Mouse (Mus musculus) spleen, postnatal 10 days (tissue): Measurements from ENCODE around the gene Plin5.

ENCODE experiments used
- DNase-seq, 2 experiments: peaks; one replicate each; pipeline ENCODE4 v3.0.0; 2021 to 2022; ENCODE audit warnings: low spot score in 2 of 2

Plin5 gene

GRCm38 (mm10) chr17:56117251-56117710 is at the start of gene Plin5:
Gene Plin5 (minus strand): TSS chr17:56117596.
- peak in 1 of 2 experiments; percentile 46 for DNase-seq

DNA sequence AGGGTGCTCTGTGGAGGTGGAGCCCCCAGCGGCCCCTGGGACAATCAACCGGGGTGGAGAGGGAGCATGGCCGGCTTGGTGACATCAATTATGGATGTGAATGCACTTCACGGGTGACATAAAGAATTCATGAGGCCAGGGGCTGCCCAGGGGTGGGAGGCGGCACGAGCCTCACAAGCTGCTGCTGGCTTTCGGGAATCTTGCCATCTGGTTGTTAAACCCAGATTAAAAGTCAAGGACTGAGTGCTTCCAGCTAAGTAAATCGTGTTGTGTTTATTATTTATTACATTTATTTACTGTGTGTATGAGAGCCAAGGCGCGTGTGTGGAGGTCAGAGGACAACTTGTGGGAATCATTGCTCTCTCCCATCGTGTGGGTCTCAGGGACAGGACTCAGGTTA is 48.3 kb upstream of the Plin5 start:
- no peak for DNase-seq

- DNase-seq, result no peak
These were observed 47.1 kb upstream of the Plin5 start for GRCm38 (mm10) chr17:56164510-56164909.

GRCm38 (mm10) chr17:56163523-56164102 is 46.2 kb upstream of the Plin5 start:
- peak in 1 of 2 experiments; percentile 58 for DNase-seq

DNA sequence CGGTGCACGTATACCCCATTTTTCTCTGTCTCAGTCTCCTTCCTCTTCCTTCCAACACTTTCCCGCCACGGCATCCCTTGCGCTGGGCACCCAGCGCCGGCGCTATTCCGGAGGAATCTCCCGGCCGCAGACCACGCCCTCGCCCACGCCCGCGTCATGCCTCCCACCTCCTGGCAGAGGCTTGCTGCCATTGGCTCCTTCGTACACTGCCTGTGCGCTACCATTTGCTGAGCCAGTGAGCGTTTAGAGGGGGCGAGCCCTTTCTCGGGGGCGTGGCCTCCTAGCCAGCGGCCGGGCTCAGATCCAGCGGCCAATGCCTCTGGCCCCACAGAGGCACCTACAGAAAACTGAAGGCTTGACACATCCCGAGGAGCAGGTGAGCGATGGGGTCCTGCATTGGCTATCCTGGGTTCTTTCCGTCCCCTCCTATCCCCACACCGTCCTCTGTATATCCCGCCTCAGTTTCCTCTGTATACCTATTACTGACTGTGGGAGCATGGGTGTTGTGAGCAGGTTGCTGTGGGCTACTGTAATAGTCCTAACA is 44.9 kb upstream of the Plin5 start, which contains the start of gene Tnfaip8l1:
Tnfaip8l1 (plus strand) TSS at position 247 of the 544 bp plus-strand sequence.
- DNase-seq, result peak; percentile 76 to 92

DNA sequence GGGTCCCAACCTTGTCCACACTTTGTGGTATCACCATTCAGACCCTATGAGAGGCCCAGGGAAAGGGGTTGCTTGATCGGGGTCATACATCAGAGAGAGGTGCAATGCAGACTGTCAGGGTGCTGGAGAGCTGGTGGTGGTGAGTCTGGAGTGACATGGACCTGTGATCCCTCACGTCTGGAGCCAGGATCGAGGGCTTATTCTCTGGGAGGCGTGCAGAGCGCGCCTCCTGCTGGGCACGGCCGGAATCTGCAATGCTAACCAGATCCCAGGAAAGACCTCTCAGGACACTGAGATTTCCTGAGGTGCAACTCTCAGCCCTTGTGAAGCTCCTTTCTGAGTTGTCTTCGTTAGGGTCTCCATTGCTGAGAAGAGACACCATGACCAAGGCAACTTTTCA is 42.3 kb upstream of the Plin5 start:
- DNase-seq, result peak in 1 of 2 experiments; percentile 56

DNA sequence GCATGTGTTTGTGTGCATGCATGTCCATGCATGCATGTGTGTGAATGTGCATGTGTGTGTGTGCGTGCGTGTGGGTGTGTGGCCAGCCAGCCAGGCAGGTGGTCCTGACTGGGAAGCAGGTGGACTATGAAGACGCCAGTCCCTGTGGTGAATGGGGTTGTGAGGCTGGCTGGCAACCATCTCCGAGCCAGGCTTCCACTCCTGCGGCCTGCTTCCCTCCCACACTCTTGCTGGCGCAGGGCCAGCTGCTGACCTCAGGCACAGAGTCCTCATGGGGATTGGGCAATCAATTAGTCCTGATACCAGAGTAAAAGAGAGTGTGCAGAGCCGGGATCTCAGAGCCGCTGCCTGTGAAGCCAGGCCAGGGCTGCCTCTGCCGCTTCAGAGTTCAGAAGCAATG is 36.2 kb upstream of the Plin5 start:
- DNase-seq, result no peak

DNA sequence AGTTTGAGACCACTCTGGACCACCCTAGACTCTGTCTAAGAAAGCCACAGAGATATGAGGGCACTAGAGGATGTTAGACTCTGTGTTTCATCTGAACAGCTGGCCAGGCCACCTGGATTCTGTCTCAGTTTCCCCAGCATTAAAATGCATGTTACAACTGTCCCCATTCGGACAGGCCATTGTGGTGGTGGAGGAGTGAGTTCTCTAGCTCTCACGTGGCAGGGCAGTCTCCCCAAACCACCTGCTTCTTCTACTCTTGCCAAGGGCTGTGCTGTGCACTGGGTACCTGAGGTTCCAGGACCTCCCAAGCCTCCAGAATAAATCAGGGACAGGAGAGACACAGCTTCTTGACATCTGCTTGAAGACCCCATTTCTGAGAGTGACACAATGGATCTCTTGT is 32.5 kb upstream of the Plin5 start:
- DNase-seq, result no peak

- no peak for DNase-seq
These were observed 31.6 kb upstream of the Plin5 start for GRCm38 (mm10) chr17:56148790-56149618.

GRCm38 (mm10) chr17:56148280-56148679 is 30.9 kb upstream of the Plin5 start:
- DNase-seq, result no peak

DNA sequence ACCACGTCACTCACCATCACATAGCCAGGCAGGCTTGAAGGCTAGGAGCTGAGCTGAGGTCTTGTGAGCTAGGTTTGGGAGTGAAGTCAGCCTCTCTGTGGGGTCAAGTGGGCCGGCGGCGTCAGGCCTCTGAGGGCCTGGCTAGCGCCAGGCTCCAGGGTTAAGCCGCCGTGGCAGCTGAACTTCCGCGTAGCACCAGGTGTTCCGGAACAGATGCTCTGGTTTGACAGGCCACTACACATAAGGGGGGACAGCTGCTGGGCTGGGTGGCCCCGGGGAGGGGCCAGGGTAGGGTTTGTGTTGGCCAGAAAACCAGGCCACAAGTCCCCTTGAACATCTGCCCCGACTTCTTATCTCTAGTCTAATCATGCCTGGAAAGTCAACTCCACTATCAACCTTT is 30.0 kb upstream of the Plin5 start:
- DNase-seq, result no peak

DNA sequence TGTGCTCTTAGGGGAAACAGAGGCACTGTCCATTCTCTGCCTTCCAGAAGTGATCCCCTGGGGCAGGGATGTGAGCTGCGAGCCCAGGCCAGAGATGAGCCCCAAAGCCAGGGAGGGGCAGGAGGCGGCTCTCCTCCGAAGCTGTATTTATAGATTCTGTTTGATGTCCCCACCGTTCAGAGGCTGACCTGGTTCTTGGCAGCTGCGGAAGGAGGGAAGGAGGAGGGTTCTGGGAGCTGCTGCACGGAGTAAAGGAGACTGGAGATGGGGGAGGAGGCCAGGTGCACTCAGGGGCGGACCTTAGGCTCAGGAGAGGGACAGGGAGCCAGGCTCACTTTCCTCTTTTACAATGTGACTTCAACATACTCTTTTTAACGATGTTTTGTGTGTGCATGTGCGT is 28.7 kb upstream of the Plin5 start:
- no peak for DNase-seq

- no peak for DNase-seq
These were observed 27.1 kb upstream of the Plin5 start for GRCm38 (mm10) chr17:56144546-56144945.

DNA sequence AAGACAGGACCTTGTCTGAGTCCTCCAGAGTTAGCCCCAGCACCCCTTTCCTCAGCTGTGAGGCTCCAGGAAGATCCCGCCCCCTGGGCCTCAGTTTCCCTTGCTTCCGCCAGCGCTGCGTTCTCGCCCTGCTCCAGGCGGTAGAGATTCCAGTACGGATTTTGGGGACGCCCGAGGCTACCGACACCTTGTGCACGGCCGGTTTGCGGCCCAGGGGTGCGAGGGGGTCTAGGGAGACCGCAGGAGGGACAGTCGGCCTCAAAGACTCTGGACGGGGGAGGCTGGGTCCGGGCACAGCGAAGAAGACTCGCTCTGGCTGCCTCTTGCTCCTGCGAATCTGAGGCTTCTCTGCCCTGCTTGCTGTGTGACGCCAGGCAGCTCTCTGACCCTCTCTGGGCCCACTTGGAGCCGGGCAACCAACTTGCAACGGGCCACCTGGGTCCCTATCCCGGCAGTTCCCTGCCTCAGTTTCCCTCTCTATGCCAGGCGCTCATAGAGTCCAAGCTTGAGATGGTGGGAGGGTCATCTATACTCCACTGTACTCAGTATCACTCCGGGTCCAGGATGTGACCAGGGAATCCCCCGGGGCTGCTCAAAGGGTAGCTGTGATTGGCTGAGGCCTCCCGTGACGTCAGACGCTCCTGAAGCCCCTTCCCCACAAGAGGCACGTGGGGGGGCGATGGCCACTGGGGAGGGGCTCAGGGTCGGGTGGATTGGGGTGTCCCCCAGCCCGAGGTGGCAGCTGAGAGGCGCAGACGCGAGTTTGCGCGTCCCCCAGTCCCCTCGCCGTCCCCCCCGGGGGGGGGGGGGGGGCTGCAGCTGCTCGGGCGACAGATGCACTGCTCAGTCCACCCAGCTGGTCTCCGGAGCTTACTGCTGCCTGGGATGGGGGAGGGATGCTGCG is 24.6 kb upstream of the Plin5 start:
- peak in 1 of 2 experiments; percentile 56 for DNase-seq

DNA sequence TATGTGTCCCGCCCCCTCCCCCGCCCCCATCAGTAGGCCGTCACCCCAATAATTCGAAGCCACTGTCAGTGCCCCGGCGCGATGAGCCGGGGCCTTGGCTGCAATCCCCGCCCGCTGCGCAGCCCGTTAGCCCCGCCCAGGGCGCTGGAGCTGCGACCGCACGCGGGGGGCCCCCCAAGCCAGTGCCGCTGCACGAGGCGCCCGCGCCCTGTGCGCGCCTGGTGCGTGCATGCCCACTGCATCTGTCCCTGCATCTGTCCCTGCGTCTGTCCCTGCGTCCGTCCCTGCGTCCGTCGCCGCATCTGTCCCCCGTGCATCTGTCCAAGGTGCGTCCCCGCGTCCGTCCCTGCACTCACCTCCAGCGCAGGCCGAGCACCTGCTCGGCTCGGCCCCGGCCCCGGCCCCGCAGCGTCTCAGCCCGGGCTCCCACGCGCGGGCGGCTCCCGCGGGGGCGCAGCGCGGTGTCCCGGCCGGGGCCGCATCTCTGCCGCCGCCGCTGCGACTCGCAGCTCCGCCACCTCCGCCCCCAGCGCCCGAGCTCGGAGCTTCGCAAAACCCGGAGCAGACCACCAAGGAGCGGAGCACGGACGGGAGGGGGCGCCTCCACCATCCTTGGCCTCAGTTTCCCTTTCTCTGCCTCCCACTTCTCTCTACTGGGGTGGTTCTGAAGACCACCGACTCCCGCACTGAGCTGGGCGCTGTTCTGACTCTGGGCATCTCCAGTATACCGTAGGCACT is 22.6 kb upstream of the Plin5 start, which contains the start of gene Sema6b:
Sema6b (minus strand) TSS at position 486 of the 738 bp plus-strand sequence.
- peak in 1 of 2 experiments; percentile 68 for DNase-seq

DNA sequence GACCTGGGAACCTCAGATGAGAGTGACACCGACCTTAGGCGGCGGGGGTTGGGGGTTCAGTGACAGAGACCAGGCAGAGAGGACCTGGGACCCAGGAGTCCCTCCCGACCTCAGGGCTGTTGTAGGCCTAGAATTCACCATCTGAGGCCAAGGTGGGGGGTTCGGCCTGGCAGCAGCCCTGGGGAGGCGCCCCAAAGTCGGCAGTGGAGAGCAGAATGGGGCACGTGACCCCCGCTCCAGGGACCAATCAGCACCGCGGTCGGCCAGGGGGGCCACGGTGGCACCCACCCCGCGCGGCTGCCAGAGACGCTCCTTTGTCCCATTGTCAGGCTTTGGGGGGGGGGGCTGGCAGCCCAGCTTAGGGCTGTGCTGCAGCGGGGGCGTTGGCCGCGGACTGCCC is 22.0 kb upstream of the Plin5 start:
- no peak for DNase-seq

DNA sequence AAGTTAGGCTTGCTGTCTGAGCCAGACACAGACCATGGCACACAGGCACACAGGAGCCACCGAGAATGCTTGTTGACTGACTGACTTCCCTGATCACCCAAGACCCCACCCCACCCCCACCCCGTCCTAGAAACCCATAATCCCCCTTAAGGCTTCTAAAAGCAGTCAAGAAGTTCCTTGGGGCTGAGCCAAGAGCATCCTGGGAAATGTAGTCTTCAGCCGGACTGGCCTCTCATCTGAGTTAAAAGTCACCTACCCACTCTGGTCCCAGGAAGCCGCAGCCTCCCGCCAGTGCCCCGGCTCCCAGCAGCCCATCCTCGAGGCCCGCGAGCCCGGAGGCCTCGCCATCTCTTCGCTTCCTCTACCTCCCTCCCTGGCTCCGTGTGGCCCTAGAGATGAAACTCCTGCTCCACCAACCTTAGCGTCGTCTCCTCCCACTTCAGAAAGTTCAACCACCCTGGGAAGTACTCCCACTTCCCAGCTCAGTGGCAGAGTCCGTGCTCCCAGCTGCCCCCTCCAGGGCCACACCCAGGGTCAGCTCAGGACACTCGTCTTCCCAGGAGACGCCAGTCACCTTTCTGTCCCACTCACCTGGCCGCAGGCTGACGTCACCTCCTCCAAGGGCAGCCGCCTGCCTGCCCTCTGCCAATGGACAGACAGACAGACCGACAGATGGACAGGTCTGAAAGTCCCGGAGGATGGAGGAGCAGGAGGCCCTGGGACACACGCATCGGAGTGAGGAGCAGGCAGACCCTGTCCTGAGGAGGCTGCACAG is 20.6 kb upstream of the Plin5 start:
- DNase-seq, result no peak

- DNase-seq, result no peak
These were observed 19.2 kb upstream of the Plin5 start for GRCm38 (mm10) chr17:56136558-56136957.

DNA sequence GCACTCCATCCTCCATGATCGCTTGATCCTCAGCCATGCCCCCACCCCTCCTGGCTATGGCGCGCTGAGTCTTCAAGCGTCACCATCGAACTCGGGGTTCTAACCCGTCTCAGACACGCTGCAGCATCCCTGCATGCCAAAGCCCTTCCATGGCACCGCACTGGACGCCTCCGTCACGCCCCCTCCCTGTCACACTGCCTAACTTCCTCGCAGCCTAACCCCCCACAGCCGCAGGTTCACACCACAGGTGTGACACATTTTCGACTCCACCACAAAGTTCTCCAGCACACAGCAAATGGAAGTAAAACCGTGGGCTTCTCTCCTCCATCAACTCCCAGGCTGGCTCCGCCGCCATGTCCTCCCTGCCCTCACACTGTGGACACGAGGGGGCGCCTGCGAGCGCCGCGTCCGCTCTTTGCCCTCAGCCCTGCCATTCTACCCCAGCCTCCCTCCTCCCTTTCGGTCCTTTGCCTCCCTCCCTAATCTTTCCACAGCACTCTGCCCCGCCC is 17.1 kb upstream of the Plin5 start:
- peak; percentile 67 to 87 for DNase-seq
